Mouse (Mus musculus) MEL (cell line): ENCODE measurements at regions not wholly inside any gene's neighbourhood (a gene's known extent, or its start where the extent isn't known, plus 50 kb on each side); places are given as distances from the start of the nearest gene placed in this dataset.

Source experiments
- DNase-seq: peaks from one replicate; pipeline ENCODE4 v3.0.0; 2011; ENCODE audit warnings: low read depth, low spot score
- H3K27ac ChIP-seq: 2 replicates; pipeline ENCODE4 v1.5.1; 2012; ENCODE audit warnings: low read depth, mild to moderate bottlenecking, control low read depth, low read length, moderate library complexity; ENCODE audit not compliant: control insufficient read depth
- H3K27me3 ChIP-seq, 2 experiments: fragments of 150-350 bp in 1 of 2; sonication (generic) in 1 of 2; 2 replicates each; pipeline ENCODE4 v1.6.1; 2012; ENCODE audit warnings: low read length in 2 of 2, mild to moderate bottlenecking in 2 of 2, improper control_type of control experiment in 1 of 2, moderate library complexity in 1 of 2; ENCODE audit not compliant: insufficient read depth in 2 of 2, control insufficient read depth in 1 of 2
- H3K36me3 ChIP-seq, 2 experiments: 2 replicates each; pipeline ENCODE4 v1.6.1; 2012 to 2014; ENCODE audit warnings: low read length in 2 of 2, improper control_type of control experiment in 1 of 2, inconsistent platforms in 1 of 2, mild to moderate bottlenecking in 1 of 2; ENCODE audit not compliant: insufficient read depth in 2 of 2, control insufficient read depth in 1 of 2
- H3K4me1 ChIP-seq, 2 experiments: fragments of 150-350 bp in 1 of 2; sonication (generic) in 1 of 2; 2 replicates each; pipeline ENCODE4 v1.6.1; 2012; ENCODE audit warnings: low read length in 2 of 2, improper control_type of control experiment in 1 of 2, mild to moderate bottlenecking in 1 of 2; ENCODE audit not compliant: insufficient read depth in 2 of 2, control insufficient read depth in 1 of 2
- H3K4me3 ChIP-seq, 2 experiments: fragments of 150-350 bp in 1 of 2; sonication (generic) in 1 of 2; 2 replicates each; pipeline ENCODE4 v1.5.1; 2012; ENCODE audit warnings: low read depth in 2 of 2, low read length in 2 of 2, mild to moderate bottlenecking in 2 of 2, moderate library complexity in 2 of 2, control low read depth in 1 of 2, improper control_type of control experiment in 1 of 2; ENCODE audit not compliant: control insufficient read depth in 1 of 2, insufficient read depth in 1 of 2
- H3K79me2 ChIP-seq: 2 replicates; pipeline ENCODE4 v1.6.1; 2012; ENCODE audit warnings: mild to moderate bottlenecking, low read length, moderate library complexity; ENCODE audit not compliant: control insufficient read depth, poor library complexity, insufficient read depth
- H3K9ac ChIP-seq: 2 replicates; pipeline ENCODE4 v1.6.1; 2012; ENCODE audit warnings: low read depth, mild to moderate bottlenecking, control low read depth, low read length, moderate library complexity; ENCODE audit not compliant: control insufficient read depth, poor library complexity, severe bottlenecking
- H3K9me3 ChIP-seq: fragments of 150-350 bp; sonication (generic); replicated peaks from 2 replicates; pipeline ENCODE4 v1.6.1; 2012; ENCODE audit warnings: mild to moderate bottlenecking, low read length, improper control_type of control experiment, moderate library complexity; ENCODE audit not compliant: insufficient read depth
- ETS1 ChIP-seq: IDR thresholded peaks from 2 replicates; pipeline ENCODE4 v1.6.1; 2012; ENCODE audit warnings: low read depth, mild to moderate bottlenecking, inconsistent platforms, low read length, improper control_type of control experiment, moderate library complexity
- JUND ChIP-seq: IDR thresholded peaks from 2 replicates; pipeline ENCODE4 v1.6.1; 2011; ENCODE audit warnings: low read depth, mild to moderate bottlenecking, improper control_type of control experiment, low read length
- KAT2A ChIP-seq: conservative IDR thresholded peaks from 2 replicates; pipeline ENCODE4 v1.6.1; 2012; ENCODE audit warnings: low read depth, low read length, improper control_type of control experiment, inconsistent platforms
- MAFK ChIP-seq: IDR thresholded peaks from 2 replicates; pipeline ENCODE4 v1.6.1; 2011; ENCODE audit warnings: low read depth, mild to moderate bottlenecking, low read length, improper control_type of control experiment, borderline replicate concordance
- MAX ChIP-seq: IDR thresholded peaks from 2 replicates; pipeline ENCODE4 v1.6.1; 2011; ENCODE audit warnings: low read length, improper control_type of control experiment
- NELFE ChIP-seq: IDR thresholded peaks from 2 replicates; pipeline ENCODE4 v1.6.1; 2011; ENCODE audit warnings: low read depth, low read length, improper control_type of control experiment
- POLR2A ChIP-seq, 2 experiments: IDR thresholded peaks; 2 replicates each; pipeline ENCODE4 v1.6.1; 2011 to 2012; ENCODE audit warnings: low read length in 2 of 2, mild to moderate bottlenecking in 2 of 2, control low read depth in 1 of 2, improper control_type of control experiment in 1 of 2, low read depth in 1 of 2, moderate library complexity in 1 of 2; ENCODE audit not compliant: control insufficient read depth in 1 of 2, insufficient read depth in 1 of 2, poor library complexity in 1 of 2
- POLR2AphosphoS2 ChIP-seq: IDR thresholded peaks from 2 replicates; pipeline ENCODE4 v1.6.1; 2011; ENCODE audit warnings: low read length, improper control_type of control experiment
- RAD21 ChIP-seq: IDR thresholded peaks from 2 replicates; pipeline ENCODE4 v1.6.1; 2011; ENCODE audit warnings: mild to moderate bottlenecking, low read depth, low read length, improper control_type of control experiment
- SIN3A ChIP-seq: IDR thresholded peaks from 2 replicates; pipeline ENCODE4 v1.6.1; 2012; ENCODE audit warnings: low read length, improper control_type of control experiment, inconsistent platforms
- TAL1 ChIP-seq: IDR thresholded peaks from 2 replicates; pipeline ENCODE4 v1.6.1; 2012; ENCODE audit warnings: mild to moderate bottlenecking, inconsistent platforms, low read length, moderate library complexity, mixed read lengths
- USF2 ChIP-seq, 2 experiments: IDR thresholded peaks; 2 replicates each; pipeline ENCODE4 v1.6.1; 2011 to 2012; ENCODE audit warnings: improper control_type of control experiment in 2 of 2, low read length in 2 of 2, borderline replicate concordance in 1 of 2, inconsistent platforms in 1 of 2, low read depth in 1 of 2, mild to moderate bottlenecking in 1 of 2; ENCODE audit not compliant: insufficient read depth in 1 of 2
- ZC3H11A ChIP-seq: IDR thresholded peaks from 2 replicates; pipeline ENCODE4 v1.6.1; 2012; ENCODE audit warnings: low read depth, mild to moderate bottlenecking, inconsistent platforms, low read length, improper control_type of control experiment
- ZKSCAN1 ChIP-seq: IDR thresholded peaks from 2 replicates; pipeline ENCODE4 v1.6.1; 2012; ENCODE audit warnings: low read depth, mild to moderate bottlenecking, inconsistent platforms, low read length, improper control_type of control experiment, moderate library complexity
- ZMIZ1 ChIP-seq: IDR thresholded peaks from 2 replicates; pipeline ENCODE4 v1.6.1; 2012; ENCODE audit warnings: low read depth, mild to moderate bottlenecking, inconsistent platforms, low read length, improper control_type of control experiment, moderate library complexity
- ZNF384 ChIP-seq: IDR thresholded peaks from 2 replicates; pipeline ENCODE4 v1.6.1; 2012; ENCODE audit warnings: low read depth, mild to moderate bottlenecking, inconsistent platforms, low read length, improper control_type of control experiment

DNA sequence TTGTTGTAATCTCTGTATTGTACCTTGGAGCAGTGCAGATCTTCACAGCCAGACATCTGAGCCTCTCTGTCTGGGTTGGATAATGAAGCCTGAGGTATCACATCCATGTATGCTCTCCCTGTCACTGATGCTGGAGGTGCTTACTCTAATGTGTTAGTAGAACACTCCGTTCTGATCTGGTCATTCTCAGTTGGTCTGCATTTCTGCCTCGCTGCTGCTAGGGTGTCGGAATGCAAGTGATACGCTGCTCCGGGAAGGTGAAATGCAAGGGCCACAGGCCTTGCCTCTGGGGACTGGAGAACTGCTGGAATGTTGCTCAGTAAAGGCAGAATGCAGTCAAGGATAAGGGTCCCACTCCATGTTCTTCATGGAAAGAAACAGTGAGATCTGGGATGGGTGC is 67.1 kb upstream of the Gm6993 start:
- Histone ChIP-seq H3K36me3 (no peaks in the 10 kb centered on the region), H3K4me3 (no peak overlapping the region), H3K9me3 (no peaks in the 10 kb centered on the region), H3K27me3 (no peaks in the 10 kb centered on the region), H3K27ac (no peak overlapping the region), H3K79me2 (no peaks in the 10 kb centered on the region), H3K4me1 (no peaks in the 10 kb centered on the region), H3K9ac (no peak overlapping the region)
- TF ChIP-seq SIN3A (no peak), POLR2AphosphoS2 (no peak), ZC3H11A (no peak), ETS1 (no peak), ZKSCAN1 (no peak), USF2 (IDR thresholded peaks at IDR 0.05; ENCODE audit: borderline replicate concordance in 1 of 2, insufficient read depth in 1 of 2, low read depth in 1 of 2, low read length in 2 of 2) (no peak)
- DNase-seq = no peak

GRCm38 (mm10) chr12:31179536-31179935 is 61.0 kb upstream of the Gm6993 start:
- DNase-seq = no peak
- H3K4me3 ChIP-seq = no peak overlapping the region
- H3K27me3 ChIP-seq = no peaks in the 10 kb centered on the region; a peak in 1 of 4 replicates
- no peak for TF ChIP-seq TAL1
- no peak for TF ChIP-seq RAD21
- TF ChIP-seq ZNF384 = no peak
- no peak for TF ChIP-seq NELFE
- no peak for TF ChIP-seq JUND
- no peak for TF ChIP-seq USF2 (IDR thresholded peaks at IDR 0.05; ENCODE audit: borderline replicate concordance in 1 of 2, insufficient read depth in 1 of 2, low read depth in 1 of 2, low read length in 2 of 2)
- TF ChIP-seq MAX = no peak
- no peak for TF ChIP-seq MAFK
- no peaks in the 10 kb centered on the region for H3K79me2 ChIP-seq
- H3K9ac ChIP-seq = no peak overlapping the region
- H3K27ac ChIP-seq = no peak overlapping the region
- no peaks in the 10 kb centered on the region for H3K36me3 ChIP-seq
- no peaks in the 10 kb centered on the region for H3K9me3 ChIP-seq
- H3K4me1 ChIP-seq = no peaks in the 10 kb centered on the region

DNA sequence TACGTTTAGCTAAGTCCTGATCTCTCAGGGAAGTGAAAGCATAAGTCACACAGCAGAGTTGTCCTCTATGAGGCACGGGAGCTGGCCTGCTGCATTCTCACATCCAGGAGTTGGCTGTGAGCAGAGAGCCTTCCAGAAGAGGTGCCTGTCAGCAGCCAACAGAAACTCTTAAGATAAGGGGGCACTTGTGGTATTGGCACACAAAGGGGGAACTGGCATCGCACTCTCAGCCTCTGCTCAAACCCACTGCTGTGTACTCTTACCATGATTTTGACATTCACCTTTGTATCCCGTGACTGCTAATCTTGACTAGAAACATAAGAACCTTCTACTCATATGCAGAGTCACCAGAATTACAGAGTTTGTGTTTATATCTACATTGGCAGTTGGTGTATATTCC is 56.9 kb upstream of the Gm6993 start:
- Histone ChIP-seq H3K27me3 (no peaks in the 10 kb centered on the region; a peak in 1 of 4 replicates), H3K4me3 (no peak overlapping the region), H3K36me3 (no peaks in the 10 kb centered on the region), H3K4me1 (no peaks in the 10 kb centered on the region), H3K9me3 (no peaks in the 10 kb centered on the region), H3K27ac (no peak overlapping the region), H3K9ac (no peak overlapping the region), H3K79me2 (no peaks in the 10 kb centered on the region)
- TF ChIP-seq MAFK (no peak), ZMIZ1 (no peak), POLR2AphosphoS2 (no peak), KAT2A (no peak), ZNF384 (no peak), POLR2A (IDR thresholded peaks at IDR 0.05; ENCODE audit: control insufficient read depth in 1 of 2, insufficient read depth in 1 of 2, low read depth in 1 of 2, low read length in 2 of 2, poor library complexity in 1 of 2) (no peak), SIN3A (no peak)
- peak; percentile 3 for DNase-seq
